Mouse (Mus musculus) heart, embryonic 14.5 days (tissue): ENCODE data around the gene Phf13. TPM values are rescaled to one million over a fixed set of nuclear protein-coding genes. Genes with fewer than 3 reads are reported as not detected.

Experiments
- ATAC-seq: fragments of 200-750 bp; cut with Nextera tagmentation; 2 replicates; pipeline ENCODE4 v1.8.0; 2017; ENCODE audit warnings: low read depth, moderate TSS enrichment; ENCODE audit not compliant: insufficient number of reproducible peaks, insufficient read depth, low FRiP score
- H3K27ac ChIP-seq, 2 experiments: fragments of 200-500 bp in 1 of 2; fragments of 300-500 bp in 1 of 2; sonication (generic) in 1 of 2; replicated peaks in 1 of 2; 2 replicates each; pipeline ENCODE4 v1.5.1; 2012 to 2014; ENCODE audit warnings: low read depth in 2 of 2, low read length in 2 of 2, control low read depth in 1 of 2, mild to moderate bottlenecking in 1 of 2, mixed read lengths in 1 of 2; ENCODE audit not compliant: control insufficient read depth in 1 of 2, insufficient read depth in 1 of 2
- H3K27me3 ChIP-seq: fragments of 300-500 bp; sonication (generic); 2 replicates; pipeline ENCODE4 v1.6.1; 2014; ENCODE audit warnings: mild to moderate bottlenecking, low read length, control low read depth; ENCODE audit not compliant: control insufficient read depth, insufficient read depth
- H3K36me3 ChIP-seq: fragments of 300-500 bp; sonication (generic); 2 replicates; pipeline ENCODE4 v1.6.1; 2014; ENCODE audit warnings: mild to moderate bottlenecking, control low read depth, low read length, mixed read lengths; ENCODE audit not compliant: control insufficient read depth, insufficient read depth
- H3K4me1 ChIP-seq, 2 experiments: fragments of 200-500 bp in 1 of 2; fragments of 300-500 bp in 1 of 2; sonication (generic) in 1 of 2; 2 replicates each; pipeline ENCODE4 v1.6.1; 2012 to 2014; ENCODE audit warnings: low read length in 2 of 2, control low read depth in 1 of 2, mixed read lengths in 1 of 2; ENCODE audit not compliant: control insufficient read depth in 2 of 2, insufficient read depth in 2 of 2
- H3K4me2 ChIP-seq: fragments of 300-500 bp; sonication (generic); 2 replicates; pipeline ENCODE4 v1.6.1; 2014; ENCODE audit warnings: mild to moderate bottlenecking, low read length
- H3K4me3 ChIP-seq, 2 experiments: fragments of 200-500 bp in 1 of 2; fragments of 300-500 bp in 1 of 2; sonication (generic) in 1 of 2; 2 replicates each; pipeline ENCODE4 v1.5.1; 2012 to 2014; ENCODE audit warnings: low read length in 2 of 2, mild to moderate bottlenecking in 2 of 2, control low read depth in 1 of 2, low read depth in 1 of 2, moderate library complexity in 1 of 2; ENCODE audit not compliant: control insufficient read depth in 1 of 2, insufficient read depth in 1 of 2
- H3K9ac ChIP-seq: fragments of 300-500 bp; sonication (generic); 2 replicates; pipeline ENCODE4 v1.6.1; 2014; ENCODE audit warnings: mild to moderate bottlenecking, low read length
- H3K9me3 ChIP-seq: fragments of 300-500 bp; sonication (generic); 2 replicates; pipeline ENCODE4 v1.6.1; 2016; ENCODE audit warnings: low read length, control low read depth; ENCODE audit not compliant: control insufficient read depth
- WGBS: fragments of 180-500 bp; shearing (Covaris S2); extraction: QIAGEN DNeasy Blood & Tissue Kit; methylation state at CpG from one replicate; pipeline ENCODE4 v1.1.7; 2014; 5-methylcytosine and 5-hydroxymethylcytosine counted together
- polyA plus RNA-seq: library from polyadenylated mRNA; unstranded; fragments of >200 nt; fragmentation: Nextera tagmentation; extraction: Ambion mirVana; gene quantifications from 2 replicates; pipeline ENCODE4 v1.2.1, GENCODE M21; 2014

The Phf13 gene
- polyA plus RNA-seq, 1 experiment from 2014 or later: 14.8 TPM

DNA sequence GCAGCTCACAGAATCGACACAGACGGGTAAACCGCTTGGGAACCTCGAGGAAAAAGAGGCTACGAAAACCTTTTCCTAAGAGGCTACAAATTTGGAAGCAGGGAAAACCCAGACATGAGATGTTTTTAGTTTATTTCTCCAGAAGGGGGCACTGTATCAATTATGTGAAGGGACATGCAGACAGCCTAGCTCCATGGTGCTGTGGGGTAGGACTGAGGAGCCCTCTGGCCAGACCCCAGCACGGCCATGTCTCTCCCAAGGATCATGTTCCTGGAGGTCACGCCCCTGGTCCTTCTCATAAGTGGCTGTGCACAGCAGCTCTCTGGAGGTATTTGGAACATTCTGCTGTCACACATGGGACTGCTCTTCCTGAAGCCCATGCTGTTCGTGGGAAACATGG, 15.4 kb downstream of the Phf13 start:
- ATAC-seq: no peak
- peaks cover 5 to 6% of the 10 kb centered on the region in 2 experiments; a peak in 1 of 4 replicates for H3K4me1 ChIP-seq
- H3K27me3 ChIP-seq: no peaks in the 10 kb centered on the region
- peaks cover 72% of the 10 kb centered on the region for H3K36me3 ChIP-seq
- H3K27ac ChIP-seq: no peak overlapping the region
- H3K4me3 ChIP-seq: no peak overlapping the region
- 69% methylated on average over 8 of the region's 8 CpGs for WGBS
- no peak overlapping the region for H3K9ac ChIP-seq
- H3K4me2 ChIP-seq: no peak overlapping the region
- no peaks in the 10 kb centered on the region for H3K9me3 ChIP-seq

DNA sequence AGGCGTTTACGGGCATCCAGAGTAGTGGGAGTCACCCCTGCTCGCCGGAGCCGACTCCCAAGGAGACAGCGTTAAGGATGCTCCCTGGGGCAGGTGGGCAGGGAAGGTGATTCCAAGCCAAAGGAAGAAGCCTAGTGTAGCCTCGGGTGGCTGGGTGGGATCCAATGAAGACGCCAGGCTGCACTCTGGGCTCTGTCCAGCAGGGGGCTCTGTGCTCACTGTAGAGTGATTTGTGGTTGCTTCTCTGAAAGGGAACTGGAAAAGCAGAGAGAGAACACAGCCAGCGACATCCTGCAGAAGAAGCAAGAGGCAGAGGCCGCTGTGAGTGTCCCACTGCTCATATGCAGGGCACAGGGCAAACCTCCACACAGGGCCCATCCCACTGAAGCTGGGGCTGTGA, 18.3 kb downstream of the Phf13 start:
- Histone ChIP-seq H3K9ac (no peak overlapping the region), H3K36me3 (peaks cover 90% of the 10 kb centered on the region), H3K27me3 (no peaks in the 10 kb centered on the region), H3K9me3 (no peaks in the 10 kb centered on the region), H3K4me3 (no peak overlapping the region), H3K4me2 (no peak overlapping the region), H3K27ac (no peak overlapping the region), H3K4me1 (no peaks in the 10 kb centered on the region)
- no peak for ATAC-seq
- WGBS: 33% methylated on average over 10 of the region's 10 CpGs

DNA sequence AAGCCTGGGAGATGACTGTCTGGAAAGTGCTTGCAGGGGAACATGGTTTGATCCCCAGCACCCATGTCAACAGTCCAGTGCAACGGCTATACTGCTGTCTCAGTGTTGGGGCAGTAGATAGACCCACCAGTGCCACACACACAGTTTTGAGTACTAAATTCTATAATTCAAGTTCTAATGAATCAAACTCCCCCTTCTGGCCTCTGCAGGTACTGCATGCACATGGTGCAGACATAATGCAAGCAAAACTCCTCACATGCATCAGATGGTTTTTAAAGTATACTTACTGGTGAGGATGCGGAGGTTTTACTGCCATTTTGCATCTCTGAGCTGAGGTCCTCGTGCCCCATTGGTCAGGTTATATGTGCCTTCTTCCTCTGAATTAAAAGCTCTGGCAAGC, 20.6 kb downstream of the Phf13 start:
- Histone ChIP-seq H3K36me3 (peaks cover 90% of the 10 kb centered on the region), H3K27me3 (no peaks in the 10 kb centered on the region), H3K9ac (no peak overlapping the region), H3K4me3 (no peak overlapping the region), H3K27ac (no peak overlapping the region), H3K9me3 (no peaks in the 10 kb centered on the region), H3K4me1 (no peaks in the 10 kb centered on the region; a peak in 1 of 4 replicates), H3K4me2 (no peak overlapping the region)
- no peak for ATAC-seq
- 93% methylated on average over 3 of the region's 3 CpGs for WGBS

DNA sequence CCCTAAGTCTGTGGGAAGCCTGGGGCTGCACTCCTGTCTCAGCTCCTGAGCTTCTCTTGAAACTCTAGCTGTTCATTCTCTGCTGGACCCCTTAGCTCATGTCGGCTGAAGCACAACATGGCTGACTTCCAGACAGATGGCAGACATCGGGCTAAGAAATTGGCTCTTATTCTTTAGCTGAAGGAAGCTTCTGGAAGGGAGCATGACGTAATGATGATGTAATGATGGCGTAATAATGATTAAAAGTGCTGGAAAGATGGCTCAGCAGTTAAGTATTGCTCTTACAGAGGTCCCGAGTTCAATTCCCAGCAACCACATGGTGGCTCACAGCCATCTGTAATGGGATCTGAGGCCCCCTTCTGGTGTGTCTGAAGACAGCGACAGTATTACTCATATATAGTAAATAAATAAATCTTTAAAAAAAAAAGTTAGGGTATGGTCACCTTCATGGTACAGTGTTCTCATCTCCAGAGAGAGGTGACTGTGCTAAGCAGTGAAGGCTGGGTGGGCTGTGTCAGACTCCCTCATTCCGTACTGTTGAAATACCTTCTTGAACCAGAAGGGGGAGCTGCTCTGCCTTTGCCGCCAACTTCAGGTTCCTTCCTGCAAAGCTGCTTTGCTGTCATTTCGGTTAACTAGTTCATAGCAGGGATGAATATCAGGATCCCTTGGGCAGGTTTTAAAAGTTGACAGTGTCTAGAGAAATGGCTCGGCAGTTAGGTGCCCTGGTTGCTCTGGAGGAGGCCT, 23.7 kb downstream of the Phf13 start:
- no peak overlapping the region for H3K9ac ChIP-seq
- H3K4me1 ChIP-seq: no peaks in the 10 kb centered on the region; a peak in 1 of 4 replicates
- H3K4me3 ChIP-seq: no peak overlapping the region
- H3K27me3 ChIP-seq: no peaks in the 10 kb centered on the region
- no peak overlapping the region for H3K27ac ChIP-seq
- WGBS: 74% methylated on average over 10 of the region's 10 CpGs
- H3K4me2 ChIP-seq: no peak overlapping the region
- no peak for ATAC-seq
- no peaks in the 10 kb centered on the region for H3K9me3 ChIP-seq
- H3K36me3 ChIP-seq: peaks cover 81% of the 10 kb centered on the region

DNA sequence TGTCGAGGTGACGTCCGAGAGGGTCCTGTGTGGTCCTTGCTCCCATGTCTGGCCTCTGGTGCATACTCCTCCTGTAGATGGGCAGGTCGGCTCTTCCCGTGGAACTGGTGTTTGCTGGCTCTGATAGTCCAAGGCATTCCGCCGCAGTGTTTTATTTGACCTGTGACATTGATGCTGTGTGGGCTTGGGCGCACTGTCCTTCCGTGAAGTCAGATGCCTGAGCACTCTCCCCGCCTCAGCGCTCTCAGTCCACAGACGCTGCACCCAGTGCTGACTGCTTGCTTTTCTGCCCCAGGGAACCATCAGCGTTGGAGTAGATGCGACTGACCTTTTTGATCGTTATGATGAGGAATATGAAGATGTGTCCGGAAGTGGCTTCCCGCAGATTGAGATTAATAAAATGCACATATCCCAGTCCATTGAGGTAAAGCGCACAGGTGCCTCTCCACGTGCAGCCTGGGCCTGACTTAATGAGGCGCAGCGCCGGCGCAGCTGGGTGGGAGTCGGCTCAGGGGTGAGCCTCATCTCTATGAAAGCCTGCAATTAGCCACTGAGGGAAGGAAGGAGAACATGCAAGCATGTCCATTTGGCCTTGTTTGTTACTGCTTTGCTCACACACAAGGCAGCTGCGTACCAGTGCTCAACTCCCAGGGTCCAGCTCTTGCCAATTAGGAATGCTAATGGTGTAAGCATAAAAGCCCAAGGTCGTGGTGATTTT, 27.7 kb downstream of the Phf13 start:
- H3K4me3 ChIP-seq: no peak overlapping the region
- WGBS: 93% methylated on average over 26 of the region's 26 CpGs
- no peak overlapping the region for H3K9ac ChIP-seq
- no peak for ATAC-seq
- H3K27ac ChIP-seq: no peak overlapping the region
- H3K36me3 ChIP-seq: peaks cover 68% of the 10 kb centered on the region
- H3K4me1 ChIP-seq: no peaks in the 10 kb centered on the region; a peak in 1 of 4 replicates
- no peaks in the 10 kb centered on the region for H3K27me3 ChIP-seq
- no peak overlapping the region for H3K4me2 ChIP-seq
- H3K9me3 ChIP-seq: no peaks in the 10 kb centered on the region

DNA sequence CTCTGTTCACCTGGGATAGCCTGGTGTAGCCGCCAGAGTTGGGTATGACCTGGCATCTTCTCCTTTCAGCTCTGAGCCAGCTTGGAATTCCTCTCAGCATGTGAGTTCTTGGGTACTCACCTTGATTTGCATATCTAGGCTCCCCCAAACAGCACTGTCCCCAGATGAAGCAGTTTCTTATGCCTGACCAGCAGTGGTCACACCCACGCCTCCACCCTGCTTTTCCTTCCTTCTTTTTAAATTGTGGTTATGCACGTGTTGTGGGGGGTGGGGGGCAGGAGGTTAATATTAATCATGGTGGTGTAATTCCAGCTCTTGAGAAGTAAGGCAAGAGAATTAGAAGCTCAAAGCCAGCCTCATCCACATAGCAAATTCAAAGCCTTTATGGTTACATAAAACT, 33.2 kb downstream of the Phf13 start:
- Histone ChIP-seq H3K9ac (no peak overlapping the region), H3K4me2 (no peak overlapping the region), H3K27ac (no peak overlapping the region), H3K27me3 (no peaks in the 10 kb centered on the region), H3K9me3 (no peaks in the 10 kb centered on the region), H3K4me3 (no peak overlapping the region), H3K4me1 (no peaks in the 10 kb centered on the region), H3K36me3 (peaks cover 73% of the 10 kb centered on the region)
- ATAC-seq: no peak
- 83% methylated on average over 3 of the region's 3 CpGs for WGBS

DNA sequence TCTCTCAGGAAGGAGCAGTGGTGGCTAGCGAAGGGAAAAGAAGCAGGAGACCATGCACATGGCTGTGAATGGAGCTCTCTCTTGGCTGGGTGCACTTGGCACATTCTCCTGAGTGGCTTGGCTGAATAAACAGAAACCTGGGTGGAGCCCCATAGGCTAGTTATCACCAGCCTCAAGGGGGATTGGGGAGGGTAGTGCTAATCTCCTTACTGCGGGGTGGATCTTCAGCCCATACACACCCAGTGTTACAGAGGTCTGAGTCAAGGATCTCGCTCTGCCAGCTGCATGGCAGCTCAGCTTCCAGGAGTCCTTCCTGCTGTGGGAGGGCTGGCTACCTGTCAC, 35.6 kb downstream of the Phf13 start:
- H3K4me2 ChIP-seq: no peak overlapping the region
- ATAC-seq: no peak
- H3K9me3 ChIP-seq: no peaks in the 10 kb centered on the region
- H3K4me1 ChIP-seq: no peaks in the 10 kb centered on the region
- no peak overlapping the region for H3K27ac ChIP-seq
- H3K36me3 ChIP-seq: peaks cover 84% of the 10 kb centered on the region
- H3K9ac ChIP-seq: no peak overlapping the region
- no peak overlapping the region for H3K4me3 ChIP-seq
- WGBS: 66% methylated on average over 3 of the region's 3 CpGs
- H3K27me3 ChIP-seq: no peaks in the 10 kb centered on the region
